Mouse (Mus musculus): ENCODE results near the gene Srgn. TPM values are rescaled to one million over a fixed set of nuclear protein-coding genes. Genes with fewer than 3 reads are reported as not detected.
A peak's percentile ranks its signal among the peaks of the same experiment; 100 is the strongest.
"Not testable (repeated sequence)": the region's sequence is repeated elsewhere in the genome, so short reads cannot be mapped to it uniquely, and the experiment has no call there.

Gene Srgn
- polyA plus RNA-seq, 1 experiment from 2014 or later, result 6.9 TPM

DNA sequence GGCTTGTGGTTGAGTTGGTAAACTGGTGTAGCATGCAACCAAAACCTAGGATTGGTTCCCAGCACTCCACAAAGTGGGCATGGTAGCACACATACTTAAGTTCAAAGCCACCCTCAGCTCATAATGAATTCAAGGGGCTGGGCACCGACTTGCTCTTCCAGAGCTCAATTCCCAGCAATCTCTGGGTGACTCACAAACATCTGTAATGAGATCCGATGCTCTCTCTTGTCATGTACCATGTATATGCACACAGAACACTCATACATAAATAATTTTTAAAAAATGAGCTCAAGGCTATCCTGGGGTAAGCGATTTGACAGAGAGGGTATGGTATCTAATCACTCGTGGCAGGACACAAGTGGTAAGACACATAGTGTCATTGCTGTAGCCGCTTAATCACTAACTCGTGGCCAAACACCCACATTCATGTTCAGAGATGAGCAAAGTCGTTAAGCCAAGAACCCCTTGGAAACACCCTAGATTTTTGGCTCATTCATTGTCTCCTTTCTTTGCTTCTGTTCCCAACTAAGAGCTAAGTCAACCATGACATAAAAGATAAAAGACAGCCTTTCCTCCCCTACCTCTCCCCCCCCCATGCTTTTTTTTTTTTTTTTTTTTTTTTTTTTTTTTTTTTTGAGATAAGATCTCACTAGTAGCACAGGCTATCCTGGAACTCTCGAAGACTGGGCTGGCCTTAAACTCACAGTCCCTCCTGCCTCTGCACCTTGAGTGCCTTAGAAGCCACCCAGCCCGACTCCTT lies 21.8 kb downstream of the Srgn start:
- 84% methylated on average over 9 of the region's 9 CpGs for whole genome bisulfite sequencing
- no peak for ATAC-seq (replicated peaks; ENCODE audit: insufficient number of reproducible peaks, low FRiP score, low TSS enrichment, low read depth)
- H3K4me1 ChIP-seq (ENCODE audit: control insufficient read depth, insufficient read depth, low read length), result no peaks in the 10 kb centered on the region
- H3K9ac ChIP-seq (replicated peaks; ENCODE audit: low read length), result no peak overlapping the region
- H3K9me3 ChIP-seq (replicated peaks; ENCODE audit: control insufficient read depth, low read length), result no peaks in the 10 kb centered on the region
- H3K4me2 ChIP-seq (ENCODE audit: low read depth, low read length), result no peak overlapping the region
- DNase-seq (ENCODE audit: low spot score), result no peak
- no peaks in the 10 kb centered on the region for H3K36me3 ChIP-seq (replicated peaks; ENCODE audit: control insufficient read depth, insufficient read depth, low read depth, low read length)
- H3K4me3 ChIP-seq (ENCODE audit: low read depth, low read length), result no peak overlapping the region
- H3K27me3 ChIP-seq (ENCODE audit: control insufficient read depth, insufficient read depth, low read length), result no peaks in the 10 kb centered on the region
- no peak overlapping the region for H3K27ac ChIP-seq (replicated peaks; ENCODE audit: low read depth, low read length)

DNA sequence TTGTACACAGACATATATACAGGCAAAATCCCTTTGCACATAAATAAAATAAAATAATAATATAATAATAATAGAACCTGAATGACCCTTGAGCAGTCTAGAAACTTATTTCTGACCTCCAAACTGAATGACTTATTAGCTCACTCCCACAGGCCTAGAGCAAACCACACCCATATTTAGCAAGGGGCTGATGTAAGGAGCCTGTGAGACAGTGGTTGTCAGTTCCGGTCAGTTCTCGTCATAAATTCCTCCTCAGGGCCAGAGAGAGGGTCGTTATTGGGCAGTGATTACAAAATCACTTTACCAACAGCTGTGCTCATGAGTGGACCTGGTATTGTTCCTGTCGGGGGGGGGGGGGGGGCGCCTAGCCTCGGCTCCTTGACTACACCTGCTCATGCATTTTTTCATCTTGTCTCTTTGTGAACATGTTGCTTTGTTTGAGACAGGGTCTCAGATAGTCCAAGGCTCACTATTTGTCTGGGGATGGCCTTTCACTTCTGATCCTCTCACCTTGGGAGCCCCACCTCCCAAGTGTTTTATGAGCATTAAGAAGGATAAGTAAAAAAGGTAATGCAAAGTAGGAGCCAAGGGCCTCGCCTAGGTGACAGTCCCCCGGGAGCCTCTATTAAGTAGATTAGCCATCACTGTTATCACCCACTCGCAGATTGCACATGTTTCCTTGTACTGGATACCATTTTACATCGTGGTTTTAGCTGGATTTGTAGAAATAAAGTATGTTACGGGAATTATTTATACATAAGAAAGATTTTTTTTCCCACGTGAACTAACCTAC lies 23.2 kb downstream of the Srgn start:
- no peak overlapping the region for H3K4me2 ChIP-seq (ENCODE audit: low read depth, low read length)
- H3K9ac ChIP-seq (replicated peaks; ENCODE audit: low read length), result no peak overlapping the region
- 75% methylated on average over 12 of the region's 12 CpGs for WGBS
- no peak overlapping the region for H3K4me3 ChIP-seq (ENCODE audit: low read depth, low read length)
- H3K4me1 ChIP-seq (ENCODE audit: control insufficient read depth, insufficient read depth, low read length), result no peaks in the 10 kb centered on the region
- H3K27ac ChIP-seq (replicated peaks; ENCODE audit: low read depth, low read length), result no peak overlapping the region
- H3K27me3 ChIP-seq (ENCODE audit: control insufficient read depth, insufficient read depth, low read length), result no peaks in the 10 kb centered on the region
- H3K9me3 ChIP-seq (replicated peaks; ENCODE audit: control insufficient read depth, low read length), result no peaks in the 10 kb centered on the region
- DNase-seq (ENCODE audit: low spot score) (no peak), ATAC-seq (replicated peaks; ENCODE audit: insufficient number of reproducible peaks, low FRiP score, low TSS enrichment, low read depth) (no peak; the same call in 1 of the 2 replicates)
- no peaks in the 10 kb centered on the region for H3K36me3 ChIP-seq (replicated peaks; ENCODE audit: control insufficient read depth, insufficient read depth, low read depth, low read length)

DNA sequence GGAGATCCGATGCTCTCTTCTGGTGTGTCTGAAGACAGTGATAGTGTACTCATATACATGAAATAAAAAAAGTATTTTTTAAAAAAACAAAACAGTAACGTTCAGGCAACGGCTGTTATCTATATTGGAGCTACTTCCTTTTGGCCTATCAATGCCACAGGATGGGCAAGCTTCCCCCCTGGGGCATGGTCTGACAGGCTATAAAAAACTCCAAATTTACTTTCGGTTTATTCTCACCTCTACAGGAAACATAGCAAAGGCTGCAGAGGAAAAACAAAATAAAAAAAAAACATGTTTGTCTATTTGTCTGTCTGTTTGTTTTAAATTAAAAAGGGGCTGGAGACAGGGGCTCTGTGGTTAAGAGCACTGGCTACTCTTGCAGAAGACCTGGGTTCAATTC lies 23.9 kb downstream of the Srgn start:
- Histone ChIP-seq H3K4me1 (ENCODE audit: control insufficient read depth, insufficient read depth, low read length) (no peaks in the 10 kb centered on the region), H3K4me3 (ENCODE audit: low read depth, low read length) (no peak overlapping the region), H3K27me3 (ENCODE audit: control insufficient read depth, insufficient read depth, low read length) (no peaks in the 10 kb centered on the region), H3K4me2 (ENCODE audit: low read depth, low read length) (no peak overlapping the region), H3K9ac (replicated peaks; ENCODE audit: low read length) (no peak overlapping the region), H3K27ac (replicated peaks; ENCODE audit: low read depth, low read length) (no peak overlapping the region), H3K9me3 (replicated peaks; ENCODE audit: control insufficient read depth, low read length) (no peaks in the 10 kb centered on the region), H3K36me3 (replicated peaks; ENCODE audit: control insufficient read depth, insufficient read depth, low read depth, low read length) (no peaks in the 10 kb centered on the region)
- no peak for ATAC-seq (replicated peaks; ENCODE audit: insufficient number of reproducible peaks, low FRiP score, low TSS enrichment, low read depth)
- WGBS, result 73% methylated on average over 4 of the region's 4 CpGs
- no peak for DNase-seq (ENCODE audit: low spot score)

DNA sequence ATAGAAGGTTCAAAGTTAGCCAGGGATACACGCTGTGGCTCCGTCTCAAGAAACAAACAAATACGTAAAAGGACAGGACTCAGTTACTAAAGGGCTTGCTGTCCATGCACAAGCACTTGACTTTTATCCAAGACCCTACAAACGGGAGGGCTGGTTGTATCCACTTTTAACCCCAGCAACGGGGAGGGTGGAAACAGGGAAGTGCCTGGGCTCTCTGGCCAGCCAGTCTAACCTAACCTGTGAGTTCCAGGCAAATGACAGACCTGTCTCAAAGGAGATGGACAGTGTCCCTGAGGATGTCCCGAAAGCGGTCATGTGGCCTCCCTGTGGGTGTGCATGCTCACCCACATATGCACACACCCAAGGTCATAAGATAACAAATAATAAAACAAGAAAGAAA lies 25.3 kb downstream of the Srgn start:
- no peak overlapping the region for H3K9ac ChIP-seq (replicated peaks; ENCODE audit: low read length)
- no peak for ATAC-seq (replicated peaks; ENCODE audit: insufficient number of reproducible peaks, low FRiP score, low TSS enrichment, low read depth)
- H3K4me2 ChIP-seq (ENCODE audit: low read depth, low read length), result no peak overlapping the region
- H3K27ac ChIP-seq (replicated peaks; ENCODE audit: low read depth, low read length), result no peak overlapping the region
- no peaks in the 10 kb centered on the region for H3K36me3 ChIP-seq (replicated peaks; ENCODE audit: control insufficient read depth, insufficient read depth, low read depth, low read length)
- no peak for DNase-seq (ENCODE audit: low spot score)
- no peaks in the 10 kb centered on the region for H3K9me3 ChIP-seq (replicated peaks; ENCODE audit: control insufficient read depth, low read length)
- H3K27me3 ChIP-seq (ENCODE audit: control insufficient read depth, insufficient read depth, low read length), result no peaks in the 10 kb centered on the region
- WGBS, result 72% methylated on average over 7 of the region's 7 CpGs
- H3K4me1 ChIP-seq (ENCODE audit: control insufficient read depth, insufficient read depth, low read length), result no peaks in the 10 kb centered on the region
- no peak overlapping the region for H3K4me3 ChIP-seq (ENCODE audit: low read depth, low read length)

DNA sequence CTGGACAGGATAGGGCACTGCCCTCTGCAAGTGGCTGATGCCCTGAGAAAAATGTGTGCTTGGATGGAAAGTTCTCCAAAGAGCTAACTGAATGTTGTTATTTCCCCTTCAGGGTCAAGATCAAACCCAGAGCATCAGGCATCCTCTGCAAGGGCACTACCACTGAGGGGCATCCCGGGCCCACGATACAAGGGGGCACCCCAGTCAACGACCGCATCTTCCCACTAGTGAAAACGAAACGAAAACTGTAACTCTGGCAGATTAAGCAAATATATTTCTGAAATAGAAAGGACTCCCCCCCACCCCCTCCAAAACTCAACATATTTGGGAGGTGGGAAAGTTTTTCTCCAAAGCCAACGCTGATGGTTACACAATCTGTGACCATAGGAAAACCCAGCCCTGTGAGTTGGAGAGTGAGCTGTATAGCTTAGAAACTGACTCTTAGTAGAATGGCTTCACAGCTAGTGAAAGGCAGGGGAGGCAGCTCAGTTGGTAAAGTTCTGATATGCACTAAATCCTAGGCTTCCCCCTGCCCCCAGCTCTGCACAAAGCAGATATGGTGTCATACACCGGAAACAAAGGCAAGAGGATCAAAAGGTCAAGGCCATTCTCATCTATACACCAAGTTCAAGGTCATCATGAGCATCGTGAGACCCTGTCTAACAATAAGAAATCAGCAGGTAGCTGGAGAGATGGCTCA lies 26.2 kb downstream of the Srgn start:
- no peaks in the 10 kb centered on the region for H3K36me3 ChIP-seq (replicated peaks; ENCODE audit: control insufficient read depth, insufficient read depth, low read depth, low read length)
- WGBS, result 95% methylated on average over 9 of the region's 9 CpGs
- H3K27ac ChIP-seq (replicated peaks; ENCODE audit: low read depth, low read length), result no peak overlapping the region
- H3K4me2 ChIP-seq (ENCODE audit: low read depth, low read length), result no peak overlapping the region
- DNase-seq (ENCODE audit: low spot score) (no peak), ATAC-seq (replicated peaks; ENCODE audit: insufficient number of reproducible peaks, low FRiP score, low TSS enrichment, low read depth) (no peak)
- H3K4me1 ChIP-seq (ENCODE audit: control insufficient read depth, insufficient read depth, low read length), result no peaks in the 10 kb centered on the region
- H3K9me3 ChIP-seq (replicated peaks; ENCODE audit: control insufficient read depth, low read length), result no peaks in the 10 kb centered on the region
- no peaks in the 10 kb centered on the region for H3K27me3 ChIP-seq (ENCODE audit: control insufficient read depth, insufficient read depth, low read length)
- H3K4me3 ChIP-seq (ENCODE audit: low read depth, low read length), result no peak overlapping the region
- no peak overlapping the region for H3K9ac ChIP-seq (replicated peaks; ENCODE audit: low read length)

DNA sequence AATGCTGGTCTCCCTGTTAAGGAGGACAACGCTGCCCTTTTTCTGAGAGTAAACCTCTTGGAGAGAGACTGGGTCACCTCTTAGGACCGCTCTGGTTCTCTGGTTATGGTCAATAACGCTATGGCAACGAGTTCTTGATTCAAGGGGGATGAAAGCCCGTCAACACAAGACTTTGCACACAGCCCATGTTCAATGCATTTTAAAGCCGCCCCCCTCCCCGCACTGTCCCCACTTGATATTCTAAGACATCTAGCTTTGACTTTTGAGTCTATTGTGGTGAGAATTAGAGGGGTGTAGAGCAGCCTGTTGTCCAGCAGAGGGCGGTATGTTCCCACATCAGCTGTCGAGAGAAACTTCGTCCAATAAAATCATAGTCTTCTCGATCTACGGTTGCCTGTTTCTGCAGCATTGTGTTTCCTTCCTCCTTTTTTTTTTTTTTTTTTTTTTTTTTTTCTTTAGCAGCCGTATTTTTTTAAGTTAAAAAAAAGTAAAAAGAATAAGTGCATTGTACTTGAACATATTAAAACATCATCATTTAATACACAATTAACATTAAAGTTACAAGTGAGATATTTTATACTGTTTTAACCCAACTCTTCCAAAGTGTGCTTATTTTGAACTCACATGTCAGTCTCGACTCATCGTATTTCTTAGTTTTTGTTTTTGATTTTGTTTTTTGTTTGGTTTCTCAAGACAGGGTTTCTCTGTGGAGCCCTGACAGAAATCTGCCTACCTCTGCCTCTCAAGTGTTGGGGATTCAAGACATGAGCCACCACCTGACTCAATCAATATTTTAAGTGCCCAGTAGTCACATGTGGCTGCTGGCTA lies 26.9 kb downstream of the Srgn start:
- DNase-seq (ENCODE audit: low spot score) (peak; percentile 87), ATAC-seq (replicated peaks; ENCODE audit: insufficient number of reproducible peaks, low FRiP score, low TSS enrichment, low read depth) (no peak; the same call in 1 of the 2 replicates)
- H3K27me3 ChIP-seq (ENCODE audit: control insufficient read depth, insufficient read depth, low read length), result no peaks in the 10 kb centered on the region
- H3K4me3 ChIP-seq (ENCODE audit: low read depth, low read length), result no peak overlapping the region
- H3K27ac ChIP-seq (replicated peaks; ENCODE audit: low read depth, low read length), result no peak overlapping the region
- WGBS, result 25% methylated on average over 15 of the region's 15 CpGs
- no peaks in the 10 kb centered on the region for H3K4me1 ChIP-seq (ENCODE audit: control insufficient read depth, insufficient read depth, low read length)
- H3K4me2 ChIP-seq (ENCODE audit: low read depth, low read length), result no peak overlapping the region
- H3K9me3 ChIP-seq (replicated peaks; ENCODE audit: control insufficient read depth, low read length), result no peaks in the 10 kb centered on the region
- no peak overlapping the region for H3K9ac ChIP-seq (replicated peaks; ENCODE audit: low read length)
- no peaks in the 10 kb centered on the region for H3K36me3 ChIP-seq (replicated peaks; ENCODE audit: control insufficient read depth, insufficient read depth, low read depth, low read length)

DNA sequence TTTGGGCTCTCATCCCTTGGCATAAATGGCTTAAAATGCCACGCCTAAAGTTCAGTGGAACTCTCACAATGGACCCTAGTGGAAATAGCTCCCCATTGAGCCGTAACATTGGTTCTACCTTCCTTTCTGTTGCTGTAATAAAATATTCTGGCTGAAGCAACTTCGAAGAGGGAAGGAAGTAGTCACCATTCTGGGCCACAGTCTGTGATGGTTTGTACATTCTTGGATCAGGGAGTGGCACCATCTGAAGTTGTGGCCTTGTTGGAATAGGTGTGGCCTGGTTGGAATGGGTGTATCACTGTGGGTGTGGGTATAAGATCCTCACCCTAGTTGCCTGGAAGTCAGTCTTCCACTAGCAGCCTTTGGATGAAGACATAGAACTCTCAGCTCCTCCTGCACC lies 35.6 kb downstream of the Srgn start:
- H3K36me3 ChIP-seq (replicated peaks; ENCODE audit: control insufficient read depth, insufficient read depth, low read depth, low read length); H3K9me3 ChIP-seq (replicated peaks; ENCODE audit: control insufficient read depth, low read length); H3K27me3 ChIP-seq (ENCODE audit: control insufficient read depth, insufficient read depth, low read length); H3K4me2 ChIP-seq (ENCODE audit: low read depth, low read length); DNase-seq (ENCODE audit: low spot score); ATAC-seq (replicated peaks; ENCODE audit: insufficient number of reproducible peaks, low FRiP score, low TSS enrichment, low read depth); H3K27ac ChIP-seq (replicated peaks; ENCODE audit: low read depth, low read length); H3K9ac ChIP-seq (replicated peaks; ENCODE audit: low read length); H3K4me1 ChIP-seq (ENCODE audit: control insufficient read depth, insufficient read depth, low read length); H3K4me3 ChIP-seq (ENCODE audit: low read depth, low read length): not testable (repeated sequence)
- WGBS, result 87% methylated on average over 3 of the region's 3 CpGs
